Mouse (Mus musculus) MEL (cell line): ENCODE data around the gene Rassf8. TPM values are rescaled to one million over a fixed set of nuclear protein-coding genes. Genes with fewer than 3 reads are reported as not detected.

Source experiments
- DNase-seq: peaks from one replicate; pipeline ENCODE4 v3.0.0; 2011; ENCODE audit warnings: low read depth, low spot score
- H3K27ac ChIP-seq: 2 replicates; pipeline ENCODE4 v1.5.1; 2012; ENCODE audit warnings: low read depth, mild to moderate bottlenecking, control low read depth, low read length, moderate library complexity; ENCODE audit not compliant: control insufficient read depth
- H3K27me3 ChIP-seq, 2 experiments: fragments of 150-350 bp in 1 of 2; sonication (generic) in 1 of 2; 2 replicates each; pipeline ENCODE4 v1.6.1; 2012; ENCODE audit warnings: low read length in 2 of 2, mild to moderate bottlenecking in 2 of 2, improper control_type of control experiment in 1 of 2, moderate library complexity in 1 of 2; ENCODE audit not compliant: insufficient read depth in 2 of 2, control insufficient read depth in 1 of 2
- H3K36me3 ChIP-seq, 2 experiments: 2 replicates each; pipeline ENCODE4 v1.6.1; 2012 to 2014; ENCODE audit warnings: low read length in 2 of 2, improper control_type of control experiment in 1 of 2, inconsistent platforms in 1 of 2, mild to moderate bottlenecking in 1 of 2; ENCODE audit not compliant: insufficient read depth in 2 of 2, control insufficient read depth in 1 of 2
- H3K4me1 ChIP-seq, 2 experiments: fragments of 150-350 bp in 1 of 2; sonication (generic) in 1 of 2; 2 replicates each; pipeline ENCODE4 v1.6.1; 2012; ENCODE audit warnings: low read length in 2 of 2, improper control_type of control experiment in 1 of 2, mild to moderate bottlenecking in 1 of 2; ENCODE audit not compliant: insufficient read depth in 2 of 2, control insufficient read depth in 1 of 2
- H3K4me3 ChIP-seq, 2 experiments: fragments of 150-350 bp in 1 of 2; sonication (generic) in 1 of 2; 2 replicates each; pipeline ENCODE4 v1.5.1; 2012; ENCODE audit warnings: low read depth in 2 of 2, low read length in 2 of 2, mild to moderate bottlenecking in 2 of 2, moderate library complexity in 2 of 2, control low read depth in 1 of 2, improper control_type of control experiment in 1 of 2; ENCODE audit not compliant: control insufficient read depth in 1 of 2, insufficient read depth in 1 of 2
- H3K79me2 ChIP-seq: 2 replicates; pipeline ENCODE4 v1.6.1; 2012; ENCODE audit warnings: mild to moderate bottlenecking, low read length, moderate library complexity; ENCODE audit not compliant: control insufficient read depth, poor library complexity, insufficient read depth
- H3K9ac ChIP-seq: 2 replicates; pipeline ENCODE4 v1.6.1; 2012; ENCODE audit warnings: low read depth, mild to moderate bottlenecking, control low read depth, low read length, moderate library complexity; ENCODE audit not compliant: control insufficient read depth, poor library complexity, severe bottlenecking
- H3K9me3 ChIP-seq: fragments of 150-350 bp; sonication (generic); replicated peaks from 2 replicates; pipeline ENCODE4 v1.6.1; 2012; ENCODE audit warnings: mild to moderate bottlenecking, low read length, improper control_type of control experiment, moderate library complexity; ENCODE audit not compliant: insufficient read depth
- CHD1 ChIP-seq: IDR thresholded peaks from 2 replicates; pipeline ENCODE4 v1.6.1; 2012; ENCODE audit warnings: low read depth, mild to moderate bottlenecking, inconsistent platforms, low read length, improper control_type of control experiment
- E2F4 ChIP-seq: IDR thresholded peaks from 2 replicates; pipeline ENCODE4 v1.6.1; 2011; ENCODE audit warnings: low read depth, low read length, improper control_type of control experiment, borderline replicate concordance
- ETS1 ChIP-seq: IDR thresholded peaks from 2 replicates; pipeline ENCODE4 v1.6.1; 2012; ENCODE audit warnings: low read depth, mild to moderate bottlenecking, inconsistent platforms, low read length, improper control_type of control experiment, moderate library complexity
- HCFC1 ChIP-seq: IDR thresholded peaks from 2 replicates; pipeline ENCODE4 v1.6.1; 2012; ENCODE audit warnings: low read depth, mild to moderate bottlenecking, inconsistent platforms, low read length, improper control_type of control experiment, moderate library complexity
- JUND ChIP-seq: IDR thresholded peaks from 2 replicates; pipeline ENCODE4 v1.6.1; 2011; ENCODE audit warnings: low read depth, mild to moderate bottlenecking, improper control_type of control experiment, low read length
- MAFK ChIP-seq: IDR thresholded peaks from 2 replicates; pipeline ENCODE4 v1.6.1; 2011; ENCODE audit warnings: low read depth, mild to moderate bottlenecking, low read length, improper control_type of control experiment, borderline replicate concordance
- MYB ChIP-seq: IDR thresholded peaks from 2 replicates; pipeline ENCODE4 v1.6.1; 2011; ENCODE audit warnings: mild to moderate bottlenecking, low read depth, low read length, improper control_type of control experiment
- MYC ChIP-seq: IDR thresholded peaks from 2 replicates; pipeline ENCODE4 v1.6.1; 2011; ENCODE audit warnings: low read depth, mild to moderate bottlenecking, low read length, improper control_type of control experiment, moderate library complexity
- NELFE ChIP-seq: IDR thresholded peaks from 2 replicates; pipeline ENCODE4 v1.6.1; 2011; ENCODE audit warnings: low read depth, low read length, improper control_type of control experiment
- RAD21 ChIP-seq: IDR thresholded peaks from 2 replicates; pipeline ENCODE4 v1.6.1; 2011; ENCODE audit warnings: mild to moderate bottlenecking, low read depth, low read length, improper control_type of control experiment
- RCOR1 ChIP-seq: IDR thresholded peaks from 2 replicates; pipeline ENCODE4 v1.6.1; 2012; ENCODE audit warnings: low read depth, mild to moderate bottlenecking, inconsistent platforms, low read length, improper control_type of control experiment
- TAL1 ChIP-seq: IDR thresholded peaks from 2 replicates; pipeline ENCODE4 v1.6.1; 2012; ENCODE audit warnings: mild to moderate bottlenecking, inconsistent platforms, low read length, moderate library complexity, mixed read lengths
- UBTF ChIP-seq: IDR thresholded peaks from 2 replicates; pipeline ENCODE4 v1.6.1; 2012; ENCODE audit warnings: low read depth, mild to moderate bottlenecking, inconsistent platforms, low read length, improper control_type of control experiment, moderate library complexity, borderline replicate concordance; ENCODE audit not compliant: insufficient read depth
- ZC3H11A ChIP-seq: IDR thresholded peaks from 2 replicates; pipeline ENCODE4 v1.6.1; 2012; ENCODE audit warnings: low read depth, mild to moderate bottlenecking, inconsistent platforms, low read length, improper control_type of control experiment
- ZMIZ1 ChIP-seq: IDR thresholded peaks from 2 replicates; pipeline ENCODE4 v1.6.1; 2012; ENCODE audit warnings: low read depth, mild to moderate bottlenecking, inconsistent platforms, low read length, improper control_type of control experiment, moderate library complexity
- polyA plus RNA-seq, 2 experiments: library from polyadenylated mRNA; stranded (reverse) in 1 of 2; unstranded in 1 of 2; fragments of >175 nt in 1 of 2; fragments of >200 nt in 1 of 2; gene quantifications; 2 replicates each; pipeline versions ENCODE4 v1.2.1 to v1.2.4; 2012; ENCODE audit warnings: low replicate concordance in 2 of 2, low read depth in 1 of 2; ENCODE audit not compliant: insufficient read length in 2 of 2, insufficient read depth in 1 of 2, missing spikeins in 1 of 2
- total RNA-seq: library from RNA; depleted of rRNA; stranded (reverse); fragments of 300-350 nt; gene quantifications from 2 replicates; pipeline ENCODE4 v1.2.3, GENCODE M21; 2012

Rassf8 gene
- total and polyA plus RNA-seq, 3 experiments, result not detected

DNA sequence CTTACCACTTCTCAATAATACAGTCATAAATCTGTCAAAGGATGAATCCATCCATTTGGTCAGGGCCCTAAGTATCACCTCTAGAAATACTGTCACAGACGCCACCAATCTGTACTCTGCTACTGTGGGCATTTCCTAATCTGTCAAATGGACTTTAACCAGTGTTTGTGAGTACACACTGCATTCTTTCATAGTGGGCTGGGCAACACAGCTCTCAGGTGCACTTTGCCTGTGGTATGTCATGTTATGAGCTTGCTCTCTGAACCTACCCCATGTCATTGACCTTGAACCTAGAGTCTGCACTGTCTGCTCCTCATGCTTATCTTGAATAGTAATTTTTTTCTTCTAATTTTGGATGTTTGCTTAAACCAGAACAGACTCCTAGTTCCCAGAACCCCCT is 64.6 kb downstream of the Rassf8 start:
- no peaks in the 10 kb centered on the region for H3K36me3 ChIP-seq
- H3K27me3 ChIP-seq, result no peaks in the 10 kb centered on the region; a peak in 1 of 4 replicates
- H3K9ac ChIP-seq, result no peak overlapping the region
- H3K27ac ChIP-seq, result no peak overlapping the region
- no peaks in the 10 kb centered on the region for H3K9me3 ChIP-seq
- no peak for TF ChIP-seq JUND
- no peak for TF ChIP-seq MYC
- TF ChIP-seq ZC3H11A, result no peak
- no peak for TF ChIP-seq E2F4
- no peak for TF ChIP-seq UBTF
- H3K79me2 ChIP-seq, result no peaks in the 10 kb centered on the region
- H3K4me1 ChIP-seq, result no peaks in the 10 kb centered on the region
- DNase-seq, result no peak
- no peak overlapping the region for H3K4me3 ChIP-seq

DNA sequence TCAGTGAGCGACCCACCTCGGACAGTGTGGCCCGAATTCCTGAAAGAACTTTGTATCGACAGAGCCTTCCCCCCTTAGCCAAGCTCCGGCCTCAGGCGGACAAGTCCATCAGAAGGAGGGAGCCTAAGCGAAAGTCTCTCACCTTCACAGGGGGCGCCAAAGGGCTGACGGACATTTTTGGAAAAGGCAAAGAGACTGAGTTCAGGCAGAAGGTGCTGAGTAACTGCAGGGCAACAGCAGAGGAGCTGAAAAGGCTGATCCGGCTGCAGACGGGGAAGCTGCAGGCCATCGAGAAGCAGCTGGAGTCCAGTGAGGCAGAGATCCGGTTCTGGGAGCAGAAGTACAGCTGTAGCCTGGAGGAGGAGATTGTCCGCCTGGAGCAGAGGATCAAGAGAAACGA is 68.7 kb downstream of the Rassf8 start:
- H3K36me3 ChIP-seq, result no peaks in the 10 kb centered on the region
- no peak overlapping the region for H3K27ac ChIP-seq
- H3K9ac ChIP-seq, result no peak overlapping the region
- no peak for DNase-seq
- TF ChIP-seq RAD21, result no peak
- H3K79me2 ChIP-seq, result no peaks in the 10 kb centered on the region
- H3K4me3 ChIP-seq, result no peak overlapping the region
- no peaks in the 10 kb centered on the region; a peak in 1 of 4 replicates for H3K27me3 ChIP-seq
- no peaks in the 10 kb centered on the region for H3K4me1 ChIP-seq
- no peaks in the 10 kb centered on the region for H3K9me3 ChIP-seq

DNA sequence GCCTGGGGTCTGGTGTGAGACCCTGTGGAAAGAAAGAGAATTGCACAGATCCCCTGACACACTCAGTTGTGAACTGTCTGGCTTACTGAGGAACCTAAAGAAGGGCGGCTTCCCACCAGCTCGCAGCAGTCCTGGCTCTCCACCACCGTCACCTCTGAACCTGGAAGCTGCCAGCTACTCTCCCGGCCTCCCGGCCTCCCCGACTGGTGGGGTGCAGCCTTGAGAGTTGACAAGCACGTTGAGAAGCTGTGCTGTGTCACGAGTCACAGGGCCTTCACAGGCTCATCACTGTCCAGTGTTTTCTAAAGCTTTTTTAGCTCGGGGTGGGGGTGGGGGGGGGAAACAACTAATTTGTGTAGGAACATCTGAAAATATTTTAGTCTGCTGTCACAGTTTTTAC is 72.6 kb downstream of the Rassf8 start:
- Histone ChIP-seq H3K4me1 (no peaks in the 10 kb centered on the region), H3K79me2 (no peaks in the 10 kb centered on the region), H3K27me3 (no peaks in the 10 kb centered on the region; a peak in 1 of 4 replicates), H3K36me3 (no peaks in the 10 kb centered on the region), H3K4me3 (no peak overlapping the region), H3K9me3 (no peaks in the 10 kb centered on the region), H3K9ac (no peak overlapping the region), H3K27ac (no peak overlapping the region)
- TF ChIP-seq TAL1 (no peak), ETS1 (no peak)
- DNase-seq, result no peak

DNA sequence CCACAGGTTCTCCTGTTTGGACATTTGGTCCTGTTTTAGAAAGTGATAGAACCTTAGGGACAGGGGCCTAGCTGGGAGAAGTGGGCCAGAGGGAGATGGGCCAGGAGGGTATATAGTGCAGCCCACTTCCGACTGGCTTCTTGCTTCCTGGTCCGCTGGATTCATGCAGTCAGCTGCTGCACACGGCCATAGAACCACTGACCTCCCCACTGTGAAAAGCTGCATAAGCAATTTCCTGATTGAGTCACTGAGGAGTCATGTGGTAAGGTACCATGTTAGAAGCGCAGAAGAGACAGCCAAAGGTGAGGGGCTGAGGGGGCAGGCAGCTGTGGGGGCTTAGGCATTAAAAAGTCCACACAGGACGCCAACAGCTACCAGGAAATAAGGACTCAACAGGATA is 75.7 kb downstream of the Rassf8 start:
- H3K79me2 ChIP-seq, result no peaks in the 10 kb centered on the region
- TF ChIP-seq MYC (no peak), MAFK (no peak), TAL1 (no peak), ZMIZ1 (no peak), CHD1 (no peak), E2F4 (no peak), RAD21 (no peak), RCOR1 (no peak), NELFE (no peak), MYB (no peak), HCFC1 (no peak)
- H3K27ac ChIP-seq, result no peak overlapping the region
- no peaks in the 10 kb centered on the region for H3K36me3 ChIP-seq
- H3K4me1 ChIP-seq, result no peaks in the 10 kb centered on the region
- no peaks in the 10 kb centered on the region for H3K27me3 ChIP-seq
- no peak for DNase-seq
- no peak overlapping the region for H3K9ac ChIP-seq
- H3K4me3 ChIP-seq, result no peak overlapping the region
- H3K9me3 ChIP-seq, result no peaks in the 10 kb centered on the region
